Mouse (Mus musculus): ENCODE results near the gene Opcml.

Gene Opcml

GRCm38 (mm10) chr9:28432159-28432558 is 641.6 kb downstream of the Opcml start:
- in situ Hi-C loops (cut with MboI, MseI) = no loop called here

DNA sequence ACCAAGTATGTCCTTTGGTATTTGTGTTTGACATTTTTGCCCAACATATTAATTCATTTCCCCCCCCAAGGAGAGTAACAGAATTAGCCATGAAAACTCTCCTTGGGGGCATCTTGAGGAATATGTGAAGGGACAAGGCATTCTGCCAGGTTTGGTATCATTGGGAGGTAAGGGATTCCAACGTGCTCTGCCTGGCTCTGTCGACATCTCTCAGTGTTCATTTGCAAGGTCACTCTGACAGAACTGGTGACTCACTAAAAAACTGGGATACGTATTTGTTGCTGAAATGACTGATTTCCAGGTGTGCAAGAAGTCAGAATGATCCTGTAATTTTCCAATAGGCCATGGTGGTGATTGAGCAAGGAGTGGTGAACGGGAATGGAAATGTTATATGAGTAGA is 648.2 kb downstream of the Opcml start:
- in situ Hi-C loops (cut with MboI, MseI) = no loop called here

DNA sequence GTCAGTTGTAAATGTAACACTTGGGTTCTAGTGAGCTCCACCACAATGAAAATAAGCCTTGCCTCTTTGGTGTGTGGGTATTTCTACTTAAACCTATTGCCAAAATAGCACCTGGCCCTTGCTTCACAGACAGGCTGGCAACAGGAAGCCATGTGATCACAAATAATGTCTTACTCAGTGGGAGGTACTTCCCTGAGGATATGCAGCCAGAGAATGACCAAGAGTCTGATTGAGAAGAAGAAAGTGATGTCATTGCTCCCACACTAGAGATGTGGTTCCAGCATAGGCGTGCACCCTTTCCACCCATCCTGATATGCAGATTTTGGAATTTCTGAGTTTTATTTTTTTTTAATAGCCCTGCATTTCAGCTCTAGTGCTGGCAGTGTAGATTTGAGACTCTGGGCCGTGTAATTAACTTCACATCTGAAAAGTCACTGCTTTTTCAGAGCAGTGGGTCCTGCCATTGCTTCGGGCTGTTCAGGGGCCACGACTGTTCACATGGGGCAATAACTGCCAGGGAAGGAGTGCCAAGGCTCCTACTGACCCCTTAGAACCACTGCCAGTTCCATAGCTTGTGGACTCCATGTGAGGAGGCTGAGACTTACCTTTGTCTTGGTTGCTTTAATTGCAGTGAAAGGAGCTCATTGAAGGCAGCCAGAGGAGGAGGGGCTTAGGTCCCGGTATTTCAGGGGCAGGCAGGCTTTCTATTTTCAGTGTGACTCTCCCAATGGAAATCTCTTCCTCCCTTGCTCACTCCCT is 649.0 kb downstream of the Opcml start:
- in situ Hi-C loops (cut with MboI, MseI) = no loop called here

GRCm38 (mm10) chr9:28440192-28440795 is 649.7 kb downstream of the Opcml start:
- in situ Hi-C loops (cut with MboI, MseI) = no loop called here

DNA sequence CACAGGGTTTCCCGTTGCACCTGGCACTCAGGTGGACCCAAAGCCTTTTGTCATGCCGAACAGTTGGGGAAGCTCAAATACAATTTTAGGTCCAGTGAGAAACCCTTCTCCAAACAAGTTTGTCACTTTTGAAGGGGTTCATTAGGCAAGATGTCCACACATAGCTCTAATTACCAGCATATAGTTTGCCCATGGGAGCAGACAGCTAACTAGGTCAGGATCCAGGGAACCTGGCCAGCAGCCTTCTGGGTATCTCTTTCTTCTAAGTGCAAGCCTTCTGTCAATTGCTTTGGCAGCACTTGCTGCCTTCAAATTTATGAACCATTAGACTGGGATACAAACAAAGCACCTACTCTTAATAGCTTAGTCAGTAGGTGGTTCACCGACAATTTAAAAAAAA is 653.9 kb downstream of the Opcml start:
- in situ Hi-C loops (cut with MboI, MseI) = no loop called here

GRCm38 (mm10) chr9:28444972-28445371 is 654.4 kb downstream of the Opcml start:
- in situ Hi-C loops (cut with MboI, MseI) = no loop called here

- in situ Hi-C loops (cut with MboI, MseI) = no loop called here
Measured at GRCm38 (mm10) chr9:28445863-28446262, 655.3 kb downstream of the Opcml start.

DNA sequence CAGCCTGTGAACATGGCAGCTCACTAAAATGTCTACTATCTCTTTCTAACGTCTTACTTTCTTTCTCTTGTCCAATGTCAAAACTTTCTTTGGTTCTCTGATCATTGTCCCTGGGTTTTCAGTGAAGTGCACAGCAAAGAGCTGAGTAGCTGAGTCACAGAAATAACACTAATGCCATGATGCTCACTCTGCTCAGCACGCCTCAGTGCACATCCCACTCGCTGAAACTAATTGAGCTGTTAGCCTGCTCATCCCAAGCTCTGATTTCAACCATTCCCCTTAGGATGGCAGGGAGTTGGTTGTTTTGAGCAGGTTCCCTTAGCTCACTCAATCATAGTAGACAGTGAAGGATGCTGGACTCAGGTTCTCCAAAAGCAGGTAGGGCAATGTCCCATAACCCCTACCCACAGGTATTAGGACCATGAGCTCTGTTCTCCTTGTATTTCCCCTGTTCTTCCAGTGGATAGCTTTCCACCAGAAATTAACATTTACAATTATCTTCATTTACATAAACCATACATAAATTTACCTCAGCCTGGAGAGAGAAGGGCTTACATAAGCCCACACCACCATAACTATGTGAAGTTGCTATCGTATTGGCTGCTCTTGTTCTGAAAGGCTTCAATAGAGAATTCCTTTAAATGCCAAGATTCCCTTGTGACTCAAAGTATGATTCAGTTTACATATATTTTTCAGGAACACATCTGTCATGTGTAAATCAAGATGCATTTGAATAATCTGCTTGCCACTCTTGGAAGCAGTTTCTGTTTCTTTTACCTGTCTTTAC is 655.9 kb downstream of the Opcml start:
- in situ Hi-C loops (cut with MboI, MseI) = no loop called here

- in situ Hi-C loops (cut with MboI, MseI) = no loop called here
Measured at GRCm38 (mm10) chr9:28452509-28452908, 661.9 kb downstream of the Opcml start.

DNA sequence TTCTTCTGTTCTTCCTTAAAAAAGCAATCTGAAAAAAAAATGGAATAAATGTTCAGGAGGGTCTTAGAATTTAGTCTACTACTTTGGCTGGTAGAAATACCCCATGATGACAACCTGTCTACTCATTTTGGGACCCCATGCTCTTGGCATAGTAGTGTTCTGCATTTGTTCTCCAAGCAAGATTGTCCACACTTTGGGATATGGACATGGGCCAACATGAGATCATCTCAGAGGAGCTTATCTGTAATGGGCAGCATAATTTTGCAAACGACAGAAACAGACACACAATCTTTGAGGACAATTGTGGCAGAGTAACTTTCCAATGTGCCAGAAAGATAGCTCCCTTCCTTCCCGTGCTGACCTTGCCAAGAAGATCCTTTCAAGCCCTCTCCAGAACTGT is 662.5 kb downstream of the Opcml start:
- in situ Hi-C loops (cut with MboI, MseI) = no loop called here

- in situ Hi-C loops (cut with MboI, MseI) = no loop called here
Measured at GRCm38 (mm10) chr9:28457982-28458770, 667.6 kb downstream of the Opcml start.

- in situ Hi-C loops (cut with MboI, MseI) = no loop called here
Measured at GRCm38 (mm10) chr9:28463622-28464021, 673.0 kb downstream of the Opcml start.

- in situ Hi-C loops (cut with MboI, MseI) = no loop called here
Measured at GRCm38 (mm10) chr9:28469419-28469818, 678.8 kb downstream of the Opcml start.

DNA sequence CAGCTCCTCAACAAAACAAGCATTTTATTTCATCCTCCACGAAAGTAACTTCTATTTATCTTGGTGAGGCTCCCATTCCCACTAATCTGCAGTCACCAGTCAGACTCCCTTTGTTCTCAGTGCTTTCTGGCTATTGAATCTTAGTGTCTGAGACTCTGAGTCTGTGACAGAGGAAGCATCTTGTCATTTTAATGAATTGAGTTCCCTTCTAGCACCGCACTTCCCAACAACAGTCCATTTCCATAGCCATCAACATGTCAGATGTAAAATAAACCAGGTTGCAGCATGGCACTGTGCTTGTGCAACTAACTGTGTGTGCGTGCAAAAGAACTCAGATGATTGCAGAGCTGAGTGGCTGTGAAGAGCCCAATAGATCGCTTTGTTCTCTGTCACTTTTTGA is 680.9 kb downstream of the Opcml start:
- in situ Hi-C loops (cut with MboI, MseI) = no loop called here

DNA sequence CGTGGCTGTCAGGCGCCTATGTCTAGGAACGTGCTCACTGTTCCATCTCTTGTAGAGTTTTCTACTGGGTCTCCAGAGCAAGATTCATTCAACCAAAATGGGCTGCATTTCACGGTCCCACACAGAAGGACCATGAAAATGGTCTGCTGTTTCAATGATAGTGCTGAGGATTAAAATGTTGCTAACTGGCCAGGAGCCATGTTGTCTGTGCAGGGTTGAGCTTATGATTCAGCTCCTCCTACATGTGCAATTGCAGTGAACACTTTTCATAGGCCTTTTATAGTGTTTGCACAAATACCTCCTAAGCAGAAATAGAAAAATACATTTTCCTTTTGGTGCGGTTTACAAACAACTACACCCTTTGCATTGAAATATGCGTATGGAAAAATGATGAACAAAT is 684.0 kb downstream of the Opcml start:
- in situ Hi-C loops (cut with MboI, MseI) = no loop called here

GRCm38 (mm10) chr9:28481261-28481660 is 690.7 kb downstream of the Opcml start:
- in situ Hi-C loops (cut with MboI, MseI) = no loop called here

DNA sequence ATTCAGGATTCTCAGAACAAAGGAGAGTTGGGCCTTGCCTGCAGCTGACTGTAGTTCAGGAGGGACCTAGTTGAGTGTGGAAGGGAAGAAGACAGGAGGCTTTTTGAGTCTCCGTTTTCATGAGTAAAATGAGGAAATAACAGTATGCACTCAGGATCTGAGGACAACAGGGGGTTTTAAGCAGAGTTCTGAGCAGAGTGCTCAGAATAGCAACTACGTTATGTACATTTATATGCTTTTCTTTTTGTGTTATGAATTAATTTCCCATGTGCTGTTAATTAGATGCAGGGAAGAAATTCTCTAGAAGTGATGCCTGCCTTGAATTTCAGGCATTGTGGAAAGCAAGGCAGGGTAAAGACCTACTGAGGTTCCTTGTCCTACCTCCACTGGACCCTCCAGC is 697.9 kb downstream of the Opcml start:
- in situ Hi-C loops (cut with MboI, MseI) = no loop called here

DNA sequence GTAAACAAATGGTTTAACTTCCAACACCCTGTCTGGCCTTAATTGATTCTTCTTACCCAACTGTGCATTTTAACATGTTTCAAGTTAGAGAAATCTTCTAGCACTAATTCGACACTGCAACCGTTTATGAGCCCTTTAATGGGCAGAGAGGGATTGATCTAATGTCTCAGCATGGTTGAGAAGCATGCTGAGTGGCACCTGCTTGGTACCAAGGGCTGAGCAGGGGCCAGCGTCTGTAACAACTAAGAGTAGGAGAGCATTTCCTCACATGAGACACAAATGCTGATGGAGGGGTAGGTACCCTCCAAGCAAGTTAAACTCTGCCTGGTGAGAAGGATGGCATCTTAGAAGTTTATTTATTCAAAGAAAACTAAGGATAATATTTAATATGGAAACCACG is 699.3 kb downstream of the Opcml start:
- in situ Hi-C loops (cut with MboI, MseI) = no loop called here

DNA sequence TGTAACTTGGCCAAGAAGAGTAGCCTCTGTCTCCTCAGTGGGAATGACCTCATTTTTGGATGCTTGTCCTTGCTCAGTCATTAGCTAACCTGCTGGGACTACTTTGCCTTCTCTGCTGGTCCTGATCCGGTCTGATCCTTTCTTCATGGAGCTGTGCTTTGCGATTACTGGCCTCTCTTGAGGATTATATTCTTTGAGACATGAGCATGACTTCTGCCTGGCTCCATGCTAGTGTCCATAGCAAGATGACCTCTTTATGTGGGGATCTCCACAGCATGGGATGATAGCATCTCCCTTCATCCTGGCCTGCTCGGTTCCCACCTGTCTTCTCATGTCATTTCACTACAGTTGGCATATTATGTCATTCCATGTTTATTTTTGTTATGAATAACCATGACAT is 699.8 kb downstream of the Opcml start:
- in situ Hi-C loops (cut with MboI, MseI) = no loop called here

- in situ Hi-C loops (cut with MboI, MseI) = no loop called here
Measured at GRCm38 (mm10) chr9:28499841-28500794, 709.5 kb downstream of the Opcml start.

DNA sequence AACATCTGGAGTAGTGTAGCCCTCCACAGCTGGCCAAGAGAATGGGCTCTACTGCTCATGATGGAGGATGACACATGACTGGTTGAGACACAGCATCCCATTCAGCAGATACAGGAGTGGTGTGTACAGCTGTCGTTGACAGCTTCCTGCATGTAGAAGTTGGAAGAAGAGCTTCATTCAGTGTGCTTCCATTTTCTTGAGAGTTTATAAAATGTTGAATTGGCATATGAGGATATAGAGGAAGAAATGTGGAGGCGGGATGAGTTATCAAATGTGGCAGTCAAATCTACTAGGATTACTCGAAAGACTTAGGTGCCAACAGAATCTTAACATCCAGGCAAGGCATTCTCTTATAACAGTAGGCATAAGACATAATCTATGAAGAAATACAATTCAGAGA is 723.3 kb downstream of the Opcml start:
- in situ Hi-C loops (cut with MboI, MseI) = no loop called here
